Mouse (Mus musculus) stomach, postnatal 0 days (tissue): ENCODE results near the gene Ptgdr2. TPM values are rescaled to one million over a fixed set of nuclear protein-coding genes. Genes with fewer than 3 reads are reported as not detected.

Experiments used
- ATAC-seq: fragments of 200-750 bp; cut with Nextera tagmentation; 2 replicates; pipeline ENCODE4 v1.8.0; 2017; ENCODE audit not compliant: low FRiP score, low TSS enrichment
- DNase-seq: peaks from one replicate; pipeline ENCODE4 v3.0.0-alpha.2; 2016; ENCODE audit warnings: low spot score
- H3K27ac ChIP-seq: fragments of 300-500 bp; sonication (generic); replicated peaks from 2 replicates; pipeline ENCODE4 v1.5.1; 2014; ENCODE audit warnings: mild to moderate bottlenecking, control low read depth
- H3K27me3 ChIP-seq: fragments of 300-500 bp; sonication (generic); 2 replicates; pipeline ENCODE4 v1.6.1; 2014; ENCODE audit warnings: low read length; ENCODE audit not compliant: control insufficient read depth, insufficient read depth
- H3K36me3 ChIP-seq: fragments of 300-500 bp; sonication (generic); 2 replicates; pipeline ENCODE4 v1.6.1; 2014; ENCODE audit warnings: low read length, mixed read lengths; ENCODE audit not compliant: control insufficient read depth, insufficient read depth
- H3K4me1 ChIP-seq: fragments of 300-500 bp; sonication (generic); replicated peaks from 2 replicates; pipeline ENCODE4 v1.6.1; 2014; ENCODE audit warnings: antibody characterized with exemption; ENCODE audit not compliant: control insufficient read depth, insufficient read depth
- H3K4me2 ChIP-seq: fragments of 300-500 bp; sonication (generic); replicated peaks from 2 replicates; pipeline ENCODE4 v1.6.1; 2014; ENCODE audit warnings: low read depth, mild to moderate bottlenecking, control low read depth, moderate library complexity
- H3K4me3 ChIP-seq: fragments of 300-500 bp; sonication (generic); 2 replicates; pipeline ENCODE4 v1.5.1; 2014; ENCODE audit warnings: low read depth, low read length, control low read depth
- H3K9ac ChIP-seq: fragments of 300-500 bp; sonication (generic); 2 replicates; pipeline ENCODE4 v1.6.1; 2014; ENCODE audit warnings: mild to moderate bottlenecking, low read length, control low read depth, mixed read lengths
- H3K9me3 ChIP-seq: fragments of 300-500 bp; sonication (generic); 2 replicates; pipeline ENCODE4 v1.6.1; 2016; ENCODE audit warnings: low read length; ENCODE audit not compliant: control insufficient read depth
- CTCF ChIP-seq: IDR thresholded peaks from 2 replicates; pipeline ENCODE4 v1.5.1; 2016; ENCODE audit warnings: antibody characterized with exemption, low read depth, mild to moderate bottlenecking, moderate library complexity
- EP300 ChIP-seq: optimal IDR thresholded peaks from 2 replicates; pipeline ENCODE3; 2016; ENCODE audit warnings: antibody characterized with exemption
- WGBS: fragments of 180-500 bp; shearing (Covaris S2); extraction: QIAGEN DNeasy Blood & Tissue Kit; methylation state at CpG from one replicate; pipeline ENCODE4 v1.1.7; 2014; 5-methylcytosine and 5-hydroxymethylcytosine counted together
- polyA plus RNA-seq: library from polyadenylated mRNA; unstranded; fragments of >200 nt; fragmentation: Nextera tagmentation; extraction: Ambion mirVana; gene quantifications from 2 replicates; pipeline ENCODE4 v1.2.1, GENCODE M21; 2015

Gene Ptgdr2
- polyA plus RNA-seq, 1 experiment from 2014 or later: 0.06 TPM

GRCm38 (mm10) chr19:10909087-10909721 is 27.8 kb upstream of the Ptgdr2 start:
- Histone ChIP-seq H3K27me3 (no peaks in the 10 kb centered on the region), H3K4me3 (no peak overlapping the region), H3K36me3 (peaks cover 2% of the 10 kb centered on the region), H3K27ac (peak overlapping the region; percentile 77), H3K4me1 (0 out of 2 replicates have a peak, but pooled peaks cover 2% of the 10 kb centered on the region), H3K9me3 (no peaks in the 10 kb centered on the region), H3K9ac (no peak overlapping the region), H3K4me2 (no peak overlapping the region)
- 44% methylated on average over 6 of the region's 6 CpGs for WGBS
- peak; percentile 52; the same call in 1 of the 2 replicates for ATAC-seq
- DNase-seq: peak; percentile 34
- TF ChIP-seq CTCF: no peak
- no peak for TF ChIP-seq EP300

GRCm38 (mm10) chr19:10914291-10914690 is 22.7 kb upstream of the Ptgdr2 start:
- Histone ChIP-seq H3K4me3 (no peak overlapping the region), H3K4me2 (no peak overlapping the region), H3K9me3 (no peaks in the 10 kb centered on the region), H3K9ac (0 out of 2 replicates have a peak overlapping the region, but pooled peaks have one; percentile 18), H3K4me1 (0 out of 2 replicates have a peak, but pooled peaks cover 2% of the 10 kb centered on the region), H3K27ac (no peak overlapping the region), H3K36me3 (no peaks in the 10 kb centered on the region), H3K27me3 (no peaks in the 10 kb centered on the region)
- DNase-seq (no peak), ATAC-seq (no peak)
- TF ChIP-seq CTCF: no peak
- TF ChIP-seq EP300: no peak
- 30% methylated on average over 7 of the region's 7 CpGs for WGBS

- ATAC-seq: no peak
- Histone ChIP-seq H3K36me3 (no peaks in the 10 kb centered on the region), H3K27me3 (no peaks in the 10 kb centered on the region), H3K9me3 (no peaks in the 10 kb centered on the region), H3K9ac (no peak overlapping the region), H3K4me2 (no peak overlapping the region), H3K27ac (no peak overlapping the region), H3K4me3 (no peak overlapping the region), H3K4me1 (no peaks in the 10 kb centered on the region)
- 76% methylated on average over 2 of the region's 2 CpGs for WGBS
- TF ChIP-seq CTCF: no peak
- no peak for TF ChIP-seq EP300
- DNase-seq: no peak
These were observed 22.1 kb upstream of the Ptgdr2 start for GRCm38 (mm10) chr19:10914870-10915269.

GRCm38 (mm10) chr19:10916506-10916905 is 20.5 kb upstream of the Ptgdr2 start:
- DNase-seq (no peak), ATAC-seq (no peak)
- no peak overlapping the region for H3K9ac ChIP-seq
- H3K27me3 ChIP-seq: no peaks in the 10 kb centered on the region
- WGBS: 54% methylated on average over 5 of the region's 5 CpGs
- H3K4me2 ChIP-seq: no peak overlapping the region
- no peaks in the 10 kb centered on the region for H3K4me1 ChIP-seq
- no peaks in the 10 kb centered on the region for H3K9me3 ChIP-seq
- no peaks in the 10 kb centered on the region for H3K36me3 ChIP-seq
- H3K4me3 ChIP-seq: no peak overlapping the region
- no peak overlapping the region for H3K27ac ChIP-seq
- no peak for TF ChIP-seq CTCF
- TF ChIP-seq EP300: no peak

- H3K27me3 ChIP-seq: no peaks in the 10 kb centered on the region
- no peak overlapping the region for H3K4me3 ChIP-seq
- WGBS: 82% methylated on average over 10 of the region's 10 CpGs
- H3K9ac ChIP-seq: no peak overlapping the region
- H3K4me2 ChIP-seq: no peak overlapping the region
- no peaks in the 10 kb centered on the region for H3K4me1 ChIP-seq
- no peak for DNase-seq
- H3K9me3 ChIP-seq: no peaks in the 10 kb centered on the region
- no peak for ATAC-seq
- TF ChIP-seq EP300 (no peak), CTCF (no peak)
- no peaks in the 10 kb centered on the region for H3K36me3 ChIP-seq
- no peak overlapping the region for H3K27ac ChIP-seq
These were observed 18.5 kb upstream of the Ptgdr2 start for GRCm38 (mm10) chr19:10918321-10918991.

- Histone ChIP-seq H3K27ac (no peak within 1 kb of the TSS), H3K9me3 (no peaks in the 10 kb centered on the region), H3K4me1 (no peaks in the 10 kb centered on the region), H3K4me3 (no peak within 1 kb of the TSS), H3K27me3 (no peaks in the 10 kb centered on the region), H3K9ac (no peak within 1 kb of the TSS), H3K36me3 (no peaks in the 10 kb centered on the region), H3K4me2 (no peak within 1 kb of the TSS)
- DNase-seq (no peak), ATAC-seq (no peak)
- WGBS: 66% methylated on average over 2 of the region's 2 CpGs
- TF ChIP-seq CTCF (no peak), EP300 (no peak)
These were observed 16.4 kb upstream of the Ptgdr2 start, which contains the start of gene Zp1 for GRCm38 (mm10) chr19:10920532-10920931. Zp1 (minus strand) TSS chr19:10920632.
